Mouse (Mus musculus): ENCODE data around the gene Tmem168. TPM values are rescaled to one million over a fixed set of nuclear protein-coding genes. Genes with fewer than 3 reads are reported as not detected.

Gene Tmem168
- polyA plus RNA-seq, 1 experiment from 2014 or later, result 38.4 TPM

GRCm38 (mm10) chr6:13619618-13620017, 11.7 kb upstream of the Tmem168 start:
- H3K4me2 ChIP-seq (ENCODE audit: low read depth, low read length), result no peak overlapping the region
- H3K27me3 ChIP-seq (replicated peaks; ENCODE audit: control insufficient read depth, insufficient read depth, low read length), result no peaks in the 10 kb centered on the region
- H3K27ac ChIP-seq (replicated peaks; ENCODE audit: low read depth, low read length), result no peak overlapping the region
- no peak overlapping the region for H3K9ac ChIP-seq (ENCODE audit: low read depth, low read length)
- no peaks in the 10 kb centered on the region for H3K9me3 ChIP-seq (ENCODE audit: control insufficient read depth, low read length)
- no peak for ATAC-seq (ENCODE audit: low read depth)
- H3K4me1 ChIP-seq (ENCODE audit: control insufficient read depth, insufficient read depth, low read length), result no peaks in the 10 kb centered on the region
- H3K4me3 ChIP-seq (ENCODE audit: low read depth, low read length), result no peak overlapping the region
- DNase-seq (ENCODE audit: low spot score), result no peak
- WGBS, result 91% methylated on average over 2 of the region's 2 CpGs
- 0 out of 2 replicates have a peak, but pooled peaks cover 3% of the 10 kb centered on the region for H3K36me3 ChIP-seq (ENCODE audit: control insufficient read depth, insufficient read depth, low read length)

GRCm38 (mm10) chr6:13617110-13617509, 9.2 kb upstream of the Tmem168 start:
- Histone ChIP-seq H3K9ac (ENCODE audit: low read depth, low read length) (no peak overlapping the region), H3K4me2 (ENCODE audit: low read depth, low read length) (no peak overlapping the region), H3K36me3 (ENCODE audit: control insufficient read depth, insufficient read depth, low read length) (0 out of 2 replicates have a peak, but pooled peaks cover 3% of the 10 kb centered on the region), H3K27ac (replicated peaks; ENCODE audit: low read depth, low read length) (no peak overlapping the region), H3K9me3 (ENCODE audit: control insufficient read depth, low read length) (no peaks in the 10 kb centered on the region), H3K27me3 (replicated peaks; ENCODE audit: control insufficient read depth, insufficient read depth, low read length) (no peaks in the 10 kb centered on the region), H3K4me1 (ENCODE audit: control insufficient read depth, insufficient read depth, low read length) (no peaks in the 10 kb centered on the region), H3K4me3 (ENCODE audit: low read depth, low read length) (no peak overlapping the region)
- DNase-seq (ENCODE audit: low spot score), result no peak
- ATAC-seq (ENCODE audit: low read depth), result no peak
- WGBS, result 82% methylated on average over 3 of the region's 3 CpGs

- Histone ChIP-seq H3K9ac (ENCODE audit: low read depth, low read length) (no peak overlapping the region), H3K9me3 (ENCODE audit: control insufficient read depth, low read length) (no peaks in the 10 kb centered on the region), H3K27me3 (replicated peaks; ENCODE audit: control insufficient read depth, insufficient read depth, low read length) (no peaks in the 10 kb centered on the region), H3K27ac (replicated peaks; ENCODE audit: low read depth, low read length) (no peak overlapping the region), H3K4me2 (ENCODE audit: low read depth, low read length) (no peak overlapping the region), H3K36me3 (ENCODE audit: control insufficient read depth, insufficient read depth, low read length) (no peaks in the 10 kb centered on the region), H3K4me1 (ENCODE audit: control insufficient read depth, insufficient read depth, low read length) (no peaks in the 10 kb centered on the region), H3K4me3 (ENCODE audit: low read depth, low read length) (no peak overlapping the region)
- no peak for DNase-seq (ENCODE audit: low spot score)
- 89% methylated on average over 3 of the region's 3 CpGs for whole genome bisulfite sequencing
- no peak for ATAC-seq (ENCODE audit: low read depth)
Observed at GRCm38 (mm10) chr6:13614568-13614967, 6.7 kb upstream of the Tmem168 start.

GRCm38 (mm10) chr6:13613671-13614070, 5.8 kb upstream of the Tmem168 start:
- H3K27me3 ChIP-seq (replicated peaks; ENCODE audit: control insufficient read depth, insufficient read depth, low read length), result no peaks in the 10 kb centered on the region
- DNase-seq (ENCODE audit: low spot score), result peak; percentile 27
- no peaks in the 10 kb centered on the region for H3K9me3 ChIP-seq (ENCODE audit: control insufficient read depth, low read length)
- H3K4me1 ChIP-seq (ENCODE audit: control insufficient read depth, insufficient read depth, low read length), result no peaks in the 10 kb centered on the region
- 65% methylated on average over 3 of the region's 3 CpGs for WGBS
- H3K4me2 ChIP-seq (ENCODE audit: low read depth, low read length), result no peak overlapping the region
- H3K36me3 ChIP-seq (ENCODE audit: control insufficient read depth, insufficient read depth, low read length), result no peaks in the 10 kb centered on the region
- H3K4me3 ChIP-seq (ENCODE audit: low read depth, low read length), result no peak overlapping the region
- H3K27ac ChIP-seq (replicated peaks; ENCODE audit: low read depth, low read length), result no peak overlapping the region
- 0 out of 2 replicates have a peak, but pooled peaks have one; percentile 42 for ATAC-seq (ENCODE audit: low read depth)
- H3K9ac ChIP-seq (ENCODE audit: low read depth, low read length), result no peak overlapping the region

GRCm38 (mm10) chr6:13610869-13611268, 3.0 kb upstream of the Tmem168 start:
- Histone ChIP-seq H3K9me3 (ENCODE audit: control insufficient read depth, low read length) (no peaks in the 10 kb centered on the region), H3K4me3 (ENCODE audit: low read depth, low read length) (no peak overlapping the region), H3K27me3 (replicated peaks; ENCODE audit: control insufficient read depth, insufficient read depth, low read length) (no peaks in the 10 kb centered on the region), H3K9ac (ENCODE audit: low read depth, low read length) (no peak overlapping the region), H3K27ac (replicated peaks; ENCODE audit: low read depth, low read length) (no peak overlapping the region), H3K4me2 (ENCODE audit: low read depth, low read length) (no peak overlapping the region), H3K36me3 (ENCODE audit: control insufficient read depth, insufficient read depth, low read length) (no peaks in the 10 kb centered on the region), H3K4me1 (ENCODE audit: control insufficient read depth, insufficient read depth, low read length) (peaks cover 14% of the 10 kb centered on the region)
- 89% methylated on average over 2 of the region's 2 CpGs for WGBS
- ATAC-seq (ENCODE audit: low read depth) (no peak), DNase-seq (ENCODE audit: low spot score) (no peak)

- Histone ChIP-seq H3K27me3 (replicated peaks; ENCODE audit: control insufficient read depth, insufficient read depth, low read length) (no peaks in the 10 kb centered on the region), H3K4me2 (ENCODE audit: low read depth, low read length) (no peak overlapping the region), H3K4me3 (ENCODE audit: low read depth, low read length) (no peak overlapping the region), H3K9ac (ENCODE audit: low read depth, low read length) (no peak overlapping the region), H3K27ac (replicated peaks; ENCODE audit: low read depth, low read length) (no peak overlapping the region), H3K9me3 (ENCODE audit: control insufficient read depth, low read length) (no peaks in the 10 kb centered on the region), H3K4me1 (ENCODE audit: control insufficient read depth, insufficient read depth, low read length) (peaks cover 14% of the 10 kb centered on the region), H3K36me3 (ENCODE audit: control insufficient read depth, insufficient read depth, low read length) (no peaks in the 10 kb centered on the region)
- DNase-seq (ENCODE audit: low spot score) (no peak), ATAC-seq (ENCODE audit: low read depth) (no peak)
- 61% methylated on average over 5 of the region's 5 CpGs for WGBS
Observed at GRCm38 (mm10) chr6:13609353-13610140, 1.6 kb upstream of the Tmem168 start.

- Histone ChIP-seq H3K27me3 (replicated peaks; ENCODE audit: control insufficient read depth, insufficient read depth, low read length) (no peaks in the 10 kb centered on the region), H3K4me3 (ENCODE audit: low read depth, low read length) (peak overlapping the region; percentile 77), H3K4me1 (ENCODE audit: control insufficient read depth, insufficient read depth, low read length) (peaks cover 16% of the 10 kb centered on the region), H3K36me3 (ENCODE audit: control insufficient read depth, insufficient read depth, low read length) (peaks cover 13% of the 10 kb centered on the region), H3K4me2 (ENCODE audit: low read depth, low read length) (peak overlapping the region; percentile 64), H3K27ac (replicated peaks; ENCODE audit: low read depth, low read length) (peak overlapping the region; percentile 96), H3K9me3 (ENCODE audit: control insufficient read depth, low read length) (no peaks in the 10 kb centered on the region), H3K9ac (ENCODE audit: low read depth, low read length) (peak overlapping the region; percentile 95)
- WGBS, result 7% methylated on average over 15 of the region's 15 CpGs
- DNase-seq (ENCODE audit: low spot score) (peak; percentile 17), ATAC-seq (ENCODE audit: low read depth) (no peak)
Observed at GRCm38 (mm10) chr6:13606921-13607620, 829 bp downstream of the Tmem168 start.

- ATAC-seq (ENCODE audit: low read depth) (no peak), DNase-seq (ENCODE audit: low spot score) (no peak)
- Histone ChIP-seq H3K4me3 (ENCODE audit: low read depth, low read length) (peak overlapping the region; percentile 77), H3K27me3 (replicated peaks; ENCODE audit: control insufficient read depth, insufficient read depth, low read length) (no peaks in the 10 kb centered on the region), H3K36me3 (ENCODE audit: control insufficient read depth, insufficient read depth, low read length) (peaks cover 14% of the 10 kb centered on the region), H3K9me3 (ENCODE audit: control insufficient read depth, low read length) (no peaks in the 10 kb centered on the region), H3K27ac (replicated peaks; ENCODE audit: low read depth, low read length) (no peak overlapping the region), H3K4me1 (ENCODE audit: control insufficient read depth, insufficient read depth, low read length) (peaks cover 22% of the 10 kb centered on the region), H3K4me2 (ENCODE audit: low read depth, low read length) (peak overlapping the region; percentile 64), H3K9ac (ENCODE audit: low read depth, low read length) (peak overlapping the region; percentile 95; the same call in 1 of the 2 replicates)
- 81% methylated on average over 4 of the region's 4 CpGs for WGBS
Observed at GRCm38 (mm10) chr6:13606394-13606793, 1.5 kb downstream of the Tmem168 start.
